Mouse (Mus musculus) myocyte (in vitro differentiated cells): ENCODE results near the gene Filip1.

Source experiments
- MAX ChIP-seq: IDR thresholded peaks from one replicate; pipeline ENCODE4 v1.6.1; 2011; ENCODE audit warnings: low read depth, mild to moderate bottlenecking, control low read depth
- MYOG ChIP-seq, 3 experiments: IDR thresholded peaks; one replicate each; pipeline ENCODE4 v1.6.1; 2011; ENCODE audit warnings: control low read depth in 2 of 3, low read depth in 2 of 3, mild to moderate bottlenecking in 2 of 3; ENCODE audit not compliant: insufficient read length in 2 of 3, control insufficient read depth in 1 of 3, insufficient read depth in 1 of 3
- POLR2A ChIP-seq: IDR thresholded peaks from one replicate; pipeline ENCODE4 v1.6.1; 2011; ENCODE audit warnings: low read depth, mild to moderate bottlenecking, control low read depth, moderate library complexity; ENCODE audit not compliant: insufficient read length
- REST ChIP-seq: IDR thresholded peaks from one replicate; pipeline ENCODE4 v1.6.1; 2011; ENCODE audit warnings: mild to moderate bottlenecking, control low read depth, moderate library complexity; ENCODE audit not compliant: insufficient read depth, insufficient read length
- TCF12 ChIP-seq: IDR thresholded peaks from one replicate; pipeline ENCODE4 v1.6.1; 2011; ENCODE audit warnings: mild to moderate bottlenecking, control low read depth; ENCODE audit not compliant: poor library complexity, insufficient read depth, severe bottlenecking

DNA sequence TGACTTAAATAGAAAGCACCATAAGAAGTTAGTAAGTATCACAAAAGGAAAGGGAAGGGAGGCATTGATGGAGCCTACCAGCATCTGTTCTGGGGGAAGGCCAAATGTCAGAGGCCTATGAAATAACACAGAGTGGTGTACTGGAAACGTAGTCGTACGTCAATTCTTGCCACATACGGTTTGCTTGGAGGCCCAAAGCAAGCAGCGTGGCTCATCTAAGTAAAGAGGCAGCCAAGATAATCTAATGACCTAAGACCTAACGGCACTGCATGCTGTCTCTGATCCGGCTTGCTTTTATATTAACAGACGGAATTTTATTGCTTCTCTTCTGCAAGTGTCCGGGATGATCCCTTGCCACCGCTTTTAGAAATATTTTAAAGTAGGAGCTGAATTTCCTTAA, 68.7 kb downstream of the Filip1 start:
- TF ChIP-seq TCF12 (no peak), MYOG (IDR thresholded peaks at IDR 0.05; ENCODE audit: control insufficient read depth in 1 of 3, insufficient read depth in 1 of 3, insufficient read length in 2 of 3, low read depth in 2 of 3) (no peak), POLR2A (no peak), MAX (no peak), REST (no peak)
